Mouse (Mus musculus): ENCODE data around the gene Med4. TPM values are rescaled to one million over a fixed set of nuclear protein-coding genes. Genes with fewer than 3 reads are reported as not detected.

The Med4 gene
- 10 to 100 TPM; 54.6 to 61.7 TPM for total RNA-seq (2023)

DNA sequence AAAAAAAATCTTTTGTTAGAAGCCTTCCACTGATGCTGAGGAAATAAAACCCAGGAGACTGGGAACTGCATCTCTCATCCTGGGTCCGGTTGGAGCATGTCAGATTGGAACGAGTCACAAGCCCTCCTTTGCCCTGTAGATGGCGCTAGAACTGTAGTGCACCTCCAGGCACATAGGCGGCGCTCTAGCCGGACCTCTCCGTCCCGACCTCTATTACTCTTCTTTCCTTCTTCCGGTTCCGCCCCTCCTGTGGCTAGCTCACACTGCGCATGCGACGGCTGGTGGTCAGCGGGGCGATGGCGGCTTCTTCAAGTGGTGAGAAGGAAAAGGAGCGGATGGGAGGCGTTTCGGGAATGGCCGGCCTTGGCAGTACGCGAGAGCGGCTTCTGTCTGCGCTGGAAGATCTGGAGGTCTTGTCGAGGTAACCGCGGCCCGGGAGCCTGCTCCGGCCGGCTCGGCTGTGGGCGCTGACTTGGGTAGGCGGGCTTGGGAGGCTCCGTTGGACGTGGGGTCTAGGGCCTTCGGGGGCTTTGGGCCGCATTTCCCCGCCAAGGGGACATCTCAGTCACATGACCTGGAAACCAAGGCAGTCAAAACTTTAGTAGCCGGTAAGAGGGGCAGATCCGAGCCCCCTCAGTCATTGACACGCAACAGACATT lies at the start of gene Med4:
Med4 (plus strand) TSS at position 261 of the 659 bp plus-strand sequence.

DNA sequence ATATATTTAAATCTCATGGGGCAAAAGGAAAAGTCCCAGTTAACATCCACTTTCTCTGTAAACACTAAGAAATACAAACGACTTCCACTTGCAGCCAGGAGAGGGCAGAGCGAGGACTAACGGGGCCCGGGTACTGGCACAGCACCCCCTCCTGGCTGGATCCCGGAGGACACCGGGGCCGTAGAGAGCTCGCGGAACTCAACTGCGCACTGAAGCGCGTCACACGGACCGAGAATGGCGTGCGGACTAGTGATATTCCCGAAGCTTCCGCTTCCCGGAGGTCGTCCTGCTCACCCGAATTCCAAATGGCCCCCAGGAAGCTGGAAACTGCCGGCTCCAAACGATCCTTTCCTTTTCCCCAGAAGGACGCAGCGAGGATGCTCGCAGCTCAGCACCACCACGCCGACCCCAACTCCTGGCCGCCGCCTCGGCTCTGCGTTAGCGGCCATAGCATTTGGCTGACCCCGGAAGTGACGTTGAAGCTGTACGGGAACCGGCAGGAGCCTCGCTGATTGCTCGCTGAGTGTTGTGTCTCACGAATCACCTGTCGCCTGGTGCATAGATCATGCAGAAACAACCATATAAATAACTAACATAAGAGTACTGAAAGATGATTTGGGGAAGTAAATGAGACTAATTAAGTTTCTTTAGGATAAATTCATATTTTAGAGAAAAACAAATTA lies 15.1 kb downstream of the Med4 start, which contains the start of gene Sucla2:
Sucla2 (plus strand) TSS at position 554 of the 683 bp plus-strand sequence.

GRCm38 (mm10) chr14:73548051-73548450 lies 38.2 kb downstream of the Med4 start, which contains the start of gene Nudt15:
Nudt15 (minus strand) TSS chr14:73548242.

Other genes starting within 250 kb of the Med4 start
- gene Rb1, start 184.2 kb upstream of the Med4 start, total RNA-seq (2023): 100 to 1,000 TPM; 113 to 122 TPM
- gene Itm2b, start 124.7 kb upstream of the Med4 start, total RNA-seq (2023): 100 to 1,000 TPM; 369 to 395 TPM
- 10 to 100 TPM; 48.8 to 49.0 TPM for gene Sucla2, start 15.3 kb downstream of the Med4 start, total RNA-seq (2023)
- gene Nudt15, start 38.2 kb downstream of the Med4 start, total RNA-seq (2023): 10 to 100 TPM; 22.8 to 24.3 TPM
- not detected for gene Gm21750, start 151.2 kb downstream of the Med4 start, total RNA-seq (2023)

Measured in B cell, adult 67 days (primary cell).